Mouse (Mus musculus): ENCODE measurements at regions not wholly inside any gene's neighbourhood (a gene's known extent, or its start where the extent isn't known, plus 50 kb on each side); places are given as distances from the start of the nearest gene placed in this dataset.
A peak's percentile ranks its signal among the peaks of the same experiment; 100 is the strongest.

DNA sequence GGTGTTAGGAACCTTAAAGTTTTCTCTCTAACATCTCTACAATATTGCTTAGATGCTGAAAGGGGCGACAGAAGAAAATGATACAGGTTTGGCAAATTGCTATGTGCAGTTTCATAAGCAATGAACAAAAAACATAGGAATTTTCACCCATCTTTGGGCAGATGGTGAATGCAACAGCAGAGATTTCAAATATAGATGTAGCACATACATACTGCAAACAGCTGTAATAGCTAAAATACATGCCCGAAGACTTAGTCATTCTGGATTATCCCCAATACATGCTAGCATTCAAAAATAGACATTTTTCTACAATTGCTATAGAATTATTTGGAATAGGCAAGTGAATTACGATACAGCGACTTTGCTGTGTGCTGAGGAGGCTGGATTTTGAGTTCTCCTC lies 544.1 kb downstream of the D3Ertd751e start:
- H3K4me3 ChIP-seq (ENCODE audit: low read depth, low read length) = no peak overlapping the region
- H3K4me2 ChIP-seq = no peak overlapping the region
- H3K27ac ChIP-seq (ENCODE audit: low read depth) = no peak overlapping the region
- H3K4me1 ChIP-seq (ENCODE audit: insufficient read depth) = no peaks in the 10 kb centered on the region
- ATAC-seq (ENCODE audit: insufficient read depth) (no peak), DNase-seq (no peak)
- no peaks in the 10 kb centered on the region for H3K36me3 ChIP-seq (ENCODE audit: insufficient read depth)
- H3K27me3 ChIP-seq (ENCODE audit: insufficient read depth, low read length) = no peaks in the 10 kb centered on the region
- TF ChIP-seq CTCF (IDR thresholded peaks at IDR 0.05; ENCODE audit: low read depth) = no peak
- WGBS = 89% methylated on average over 4 of the region's 4 CpGs
- H3K9ac ChIP-seq = no peak overlapping the region
- H3K9me3 ChIP-seq (ENCODE audit: low read depth, low read length) = no peaks in the 10 kb centered on the region

DNA sequence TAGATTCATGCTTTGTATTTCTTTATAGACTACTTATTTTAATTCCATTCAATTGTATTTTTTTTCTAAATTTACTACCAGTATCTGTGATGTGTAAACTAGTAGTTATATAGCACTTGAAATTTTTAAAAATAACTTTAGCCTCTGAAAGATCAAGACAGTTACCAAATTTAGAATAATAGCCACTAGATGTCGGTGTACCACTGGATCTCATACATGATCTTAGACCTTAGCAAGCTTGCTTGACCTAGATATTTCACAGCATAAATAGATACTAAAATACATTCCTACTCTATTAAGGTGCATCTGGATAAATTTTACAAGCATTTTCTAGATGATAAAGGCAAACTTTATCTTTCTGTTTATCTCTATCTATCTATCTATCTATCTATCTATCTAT lies 570.0 kb downstream of the D3Ertd751e start:
- ATAC-seq (ENCODE audit: insufficient read depth) (no peak), DNase-seq (peak; percentile 8)
- H3K9ac ChIP-seq = no peak overlapping the region
- no peak overlapping the region for H3K27ac ChIP-seq (ENCODE audit: low read depth)
- H3K27me3 ChIP-seq (ENCODE audit: insufficient read depth, low read length) = no peaks in the 10 kb centered on the region
- no peaks in the 10 kb centered on the region; the same call in 1 of the 2 replicates for H3K9me3 ChIP-seq (ENCODE audit: low read depth, low read length)
- no peaks in the 10 kb centered on the region for H3K36me3 ChIP-seq (ENCODE audit: insufficient read depth)
- no peak overlapping the region for H3K4me2 ChIP-seq
- no peaks in the 10 kb centered on the region for H3K4me1 ChIP-seq (ENCODE audit: insufficient read depth)
- H3K4me3 ChIP-seq (ENCODE audit: low read depth, low read length) = no peak overlapping the region
- TF ChIP-seq CTCF (IDR thresholded peaks at IDR 0.05; ENCODE audit: low read depth) = 0 out of 2 replicates have a peak, but pooled peaks have one; percentile 15
- WGBS = 77% methylated on average over 1 of the region's 1 CpGs

DNA sequence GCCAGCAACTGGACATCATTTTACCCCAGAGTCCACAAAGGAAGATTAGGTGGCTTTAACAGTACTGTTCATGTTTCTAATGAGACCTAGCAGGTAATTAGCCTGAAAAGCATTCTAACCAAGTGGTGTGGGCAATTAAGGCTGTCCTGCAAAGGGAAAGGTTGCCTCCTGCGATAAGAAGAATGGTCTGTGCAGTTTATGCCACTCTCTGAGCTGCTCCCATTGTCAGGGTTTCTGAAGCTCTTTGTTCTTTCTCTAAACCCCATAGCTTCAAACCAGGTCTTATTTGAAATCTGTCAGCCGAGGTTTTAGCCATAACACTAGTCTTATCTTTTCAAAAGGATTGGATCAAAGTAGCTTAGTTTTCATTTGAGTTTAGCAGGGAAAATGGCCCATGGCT lies 585.3 kb downstream of the D3Ertd751e start:
- Histone ChIP-seq H3K4me3 (ENCODE audit: low read depth, low read length) (no peak overlapping the region), H3K4me1 (ENCODE audit: insufficient read depth) (no peaks in the 10 kb centered on the region), H3K4me2 (no peak overlapping the region), H3K9ac (no peak overlapping the region), H3K9me3 (ENCODE audit: low read depth, low read length) (no peaks in the 10 kb centered on the region), H3K27me3 (ENCODE audit: insufficient read depth, low read length) (no peaks in the 10 kb centered on the region), H3K36me3 (ENCODE audit: insufficient read depth) (no peaks in the 10 kb centered on the region), H3K27ac (ENCODE audit: low read depth) (no peak overlapping the region)
- TF ChIP-seq CTCF (IDR thresholded peaks at IDR 0.05; ENCODE audit: low read depth) = no peak
- 58% methylated on average over 2 of the region's 2 CpGs for WGBS
- no peak for ATAC-seq (ENCODE audit: insufficient read depth)
- no peak for DNase-seq

DNA sequence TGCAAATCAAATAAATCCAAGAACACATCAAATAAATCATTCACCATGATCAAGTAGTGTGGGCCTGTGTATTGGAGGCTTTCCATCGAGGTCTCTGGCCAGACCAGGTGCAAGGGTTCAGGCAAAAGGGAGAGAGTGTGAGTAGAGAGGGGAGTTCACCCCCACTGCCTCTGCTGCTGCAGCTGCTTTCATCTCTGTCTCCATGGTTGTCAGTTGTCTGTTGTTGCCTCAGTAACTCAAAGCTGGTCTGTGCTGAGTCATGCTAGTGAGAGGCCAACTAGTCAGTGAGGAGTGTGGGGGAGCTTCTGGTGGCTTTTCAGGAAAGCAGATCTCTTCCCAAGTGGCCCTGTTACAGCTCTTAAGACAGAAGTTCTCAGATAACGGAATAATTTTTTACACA lies 600.4 kb downstream of the D3Ertd751e start:
- Histone ChIP-seq H3K27ac (ENCODE audit: low read depth) (no peak overlapping the region), H3K27me3 (ENCODE audit: insufficient read depth, low read length) (no peaks in the 10 kb centered on the region), H3K4me3 (ENCODE audit: low read depth, low read length) (no peak overlapping the region), H3K4me1 (ENCODE audit: insufficient read depth) (no peaks in the 10 kb centered on the region), H3K36me3 (ENCODE audit: insufficient read depth) (no peaks in the 10 kb centered on the region), H3K4me2 (no peak overlapping the region), H3K9ac (no peak overlapping the region), H3K9me3 (ENCODE audit: low read depth, low read length) (no peaks in the 10 kb centered on the region)
- DNase-seq (no peak), ATAC-seq (ENCODE audit: insufficient read depth) (no peak)
- WGBS = 56% methylated on average over 2 of the region's 2 CpGs
- TF ChIP-seq CTCF (IDR thresholded peaks at IDR 0.05; ENCODE audit: low read depth) = no peak

DNA sequence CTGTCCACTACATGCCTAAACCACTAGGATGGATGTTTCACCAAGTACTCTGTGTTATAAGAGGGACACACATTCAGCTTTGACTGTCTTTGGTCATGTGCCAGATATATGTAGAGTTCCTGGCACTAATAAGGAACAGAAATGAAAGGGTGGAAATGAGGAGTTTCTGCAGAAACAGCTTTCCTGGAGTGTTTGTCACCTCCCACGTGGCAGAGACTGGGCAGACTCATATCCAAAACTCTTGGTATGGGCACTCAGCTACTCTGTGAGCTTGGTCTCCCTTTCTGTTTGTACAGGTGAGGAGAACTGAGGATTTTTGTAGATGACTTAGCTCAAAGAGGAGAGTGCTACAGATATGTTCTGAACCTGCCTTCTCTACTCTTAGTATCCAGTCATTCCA lies 634.4 kb downstream of the D3Ertd751e start:
- Histone ChIP-seq H3K27me3 (ENCODE audit: insufficient read depth, low read length) (no peaks in the 10 kb centered on the region), H3K4me1 (ENCODE audit: insufficient read depth) (no peaks in the 10 kb centered on the region), H3K4me3 (ENCODE audit: low read depth, low read length) (no peak overlapping the region), H3K36me3 (ENCODE audit: insufficient read depth) (no peaks in the 10 kb centered on the region), H3K4me2 (no peak overlapping the region), H3K27ac (ENCODE audit: low read depth) (no peak overlapping the region), H3K9me3 (ENCODE audit: low read depth, low read length) (no peaks in the 10 kb centered on the region), H3K9ac (no peak overlapping the region)
- 15% methylated on average over 1 of the region's 1 CpGs for WGBS
- no peak for ATAC-seq (ENCODE audit: insufficient read depth)
- no peak for TF ChIP-seq CTCF (IDR thresholded peaks at IDR 0.05; ENCODE audit: low read depth)
- DNase-seq = no peak

DNA sequence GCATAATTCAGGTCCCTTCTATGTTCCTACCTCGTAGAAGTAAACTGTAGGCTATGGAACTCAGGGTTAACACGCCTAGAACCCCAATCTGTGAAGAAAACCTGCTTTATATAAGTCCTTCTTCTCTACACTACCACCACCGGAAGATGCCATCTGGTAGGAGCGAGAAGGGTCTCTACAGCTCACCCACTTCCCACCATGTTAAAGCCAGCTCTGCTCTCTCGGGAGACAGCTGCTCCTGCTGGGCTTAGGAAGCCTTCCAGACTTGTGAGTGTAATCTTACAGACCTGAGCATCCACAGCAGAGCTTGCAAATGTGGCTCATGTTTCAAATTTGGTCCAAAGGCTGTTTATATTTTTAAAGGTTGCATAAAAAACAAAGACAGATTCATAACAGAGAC lies 639.7 kb downstream of the D3Ertd751e start:
- no peak for TF ChIP-seq CTCF (IDR thresholded peaks at IDR 0.05; ENCODE audit: low read depth)
- Histone ChIP-seq H3K4me2 (no peak overlapping the region), H3K4me3 (ENCODE audit: low read depth, low read length) (no peak overlapping the region), H3K4me1 (ENCODE audit: insufficient read depth) (no peaks in the 10 kb centered on the region), H3K27ac (ENCODE audit: low read depth) (no peak overlapping the region), H3K36me3 (ENCODE audit: insufficient read depth) (no peaks in the 10 kb centered on the region), H3K9ac (no peak overlapping the region), H3K9me3 (ENCODE audit: low read depth, low read length) (no peaks in the 10 kb centered on the region), H3K27me3 (ENCODE audit: insufficient read depth, low read length) (no peaks in the 10 kb centered on the region)
- ATAC-seq (ENCODE audit: insufficient read depth) = no peak
- 75% methylated on average over 5 of the region's 5 CpGs for WGBS
- DNase-seq = no peak

DNA sequence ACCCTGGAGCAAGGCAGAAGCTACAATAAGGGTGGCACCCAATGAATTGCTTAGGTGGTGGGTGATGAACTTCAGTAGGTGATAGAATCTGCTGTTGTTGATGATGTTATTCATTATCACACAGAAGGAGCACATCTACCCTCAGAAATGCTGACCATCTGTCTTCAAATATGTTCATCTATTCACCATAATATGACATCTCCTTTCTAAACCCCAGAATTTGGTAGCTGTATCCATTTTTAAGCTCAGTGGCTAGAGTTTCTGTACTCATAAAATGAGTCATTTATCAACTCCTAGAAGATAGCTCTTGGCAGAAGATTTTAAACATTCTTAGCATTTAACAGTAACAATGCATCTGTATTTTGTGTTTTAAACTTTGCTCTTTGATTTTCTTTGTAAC lies 660.3 kb downstream of the D3Ertd751e start:
- Histone ChIP-seq H3K27me3 (ENCODE audit: insufficient read depth, low read length) (no peaks in the 10 kb centered on the region), H3K9ac (no peak overlapping the region), H3K27ac (ENCODE audit: low read depth) (no peak overlapping the region), H3K36me3 (ENCODE audit: insufficient read depth) (no peaks in the 10 kb centered on the region), H3K4me3 (ENCODE audit: low read depth, low read length) (no peak overlapping the region), H3K4me1 (ENCODE audit: insufficient read depth) (no peaks in the 10 kb centered on the region), H3K4me2 (no peak overlapping the region), H3K9me3 (ENCODE audit: low read depth, low read length) (no peaks in the 10 kb centered on the region)
- DNase-seq = no peak
- TF ChIP-seq CTCF (IDR thresholded peaks at IDR 0.05; ENCODE audit: low read depth) = no peak
- no peak for ATAC-seq (ENCODE audit: insufficient read depth)
